Mouse (Mus musculus) C2C12 (cell line): Measurements from ENCODE around the gene Ptp4a2. TPM values are rescaled to one million over a fixed set of nuclear protein-coding genes. Genes with fewer than 3 reads are reported as not detected.
"Not testable (repeated sequence)": the region's sequence is repeated elsewhere in the genome, so short reads cannot be mapped to it uniquely, and the experiment has no call there.

Experiments used
- H3K27me3 ChIP-seq: one replicate; pipeline ENCODE4 v1.6.1; 2011; ENCODE audit not compliant: control insufficient read depth, insufficient read depth, insufficient read length
- H3K36me3 ChIP-seq: one replicate; pipeline ENCODE4 v1.6.1; 2011; ENCODE audit not compliant: control insufficient read depth, insufficient read depth
- H3K4me3 ChIP-seq: one replicate; pipeline ENCODE4 v1.5.1; 2011; ENCODE audit warnings: mild to moderate bottlenecking, control low read depth; ENCODE audit not compliant: poor library complexity, insufficient read depth, severe bottlenecking
- H3K79me2 ChIP-seq: one replicate; pipeline ENCODE4 v1.6.1; 2011; ENCODE audit not compliant: control insufficient read depth, insufficient read depth
- H3K79me3 ChIP-seq: one replicate; pipeline ENCODE4 v1.6.1; 2011; ENCODE audit warnings: low read depth, control low read depth
- H3ac ChIP-seq: one replicate; pipeline ENCODE3; 2011; ENCODE audit warnings: low read depth; ENCODE audit not compliant: control insufficient read depth, insufficient read length
- CEBPB ChIP-seq: IDR thresholded peaks from one replicate; pipeline ENCODE4 v1.6.1; 2011; ENCODE audit warnings: low read depth, mild to moderate bottlenecking, control low read depth, moderate library complexity
- CTCF ChIP-seq: IDR thresholded peaks from one replicate; pipeline ENCODE4 v1.5.1; 2011; ENCODE audit not compliant: control insufficient read depth, insufficient read depth, insufficient read length
- FOSL1 ChIP-seq: IDR thresholded peaks from one replicate; pipeline ENCODE4 v1.8.0; 2011; ENCODE audit warnings: mild to moderate bottlenecking, low read length; ENCODE audit not compliant: poor library complexity, insufficient read depth, severe bottlenecking
- MAX ChIP-seq: IDR thresholded peaks from one replicate; pipeline ENCODE4 v1.6.1; 2011; ENCODE audit warnings: mild to moderate bottlenecking, control low read depth
- MYOD1 ChIP-seq: IDR thresholded peaks from one replicate; pipeline ENCODE4 v1.6.1; 2011; ENCODE audit warnings: low read depth; ENCODE audit not compliant: control insufficient read depth, insufficient read length
- MYOG ChIP-seq: IDR thresholded peaks from one replicate; pipeline ENCODE4 v1.6.1; 2011; ENCODE audit not compliant: control insufficient read depth, insufficient read length; ENCODE audit errors: extremely low read depth
- USF1 ChIP-seq: IDR thresholded peaks from one replicate; pipeline ENCODE4 v1.6.1; 2011; ENCODE audit warnings: low read depth, mild to moderate bottlenecking, control low read depth, moderate library complexity
- polyA plus RNA-seq: library from polyadenylated mRNA; unstranded; fragments of >200 nt; fragmentation: generic; extraction: Trizol; gene quantifications from one replicate; pipeline ENCODE4 v1.2.1, GENCODE M21; 2012; ENCODE audit warnings: missing spikeins

Ptp4a2 gene
- polyA plus RNA-seq, 1 experiment: 101 TPM

GRCm38 (mm10) chr4:129862357-129862756, 51.3 kb downstream of the Ptp4a2 start:
- Histone ChIP-seq H3K4me3 (no peak overlapping the region), H3K79me3 (no peaks in the 10 kb centered on the region), H3K27me3 (no peaks in the 10 kb centered on the region), H3K79me2 (no peaks in the 10 kb centered on the region), H3ac (no peak overlapping the region), H3K36me3 (peaks cover 13% of the 10 kb centered on the region)
- no peak for TF ChIP-seq CTCF
- TF ChIP-seq MAX: no peak
- no peak for TF ChIP-seq MYOG
- TF ChIP-seq USF1: no peak
- no peak for TF ChIP-seq MYOD1
- TF ChIP-seq FOSL1: no peak
- no peak for TF ChIP-seq CEBPB

GRCm38 (mm10) chr4:129866171-129866570, 55.2 kb downstream of the Ptp4a2 start:
- not testable (repeated sequence) for H3ac ChIP-seq, H3K4me3 ChIP-seq, H3K79me2 ChIP-seq, H3K27me3 ChIP-seq, H3K79me3 ChIP-seq, H3K36me3 ChIP-seq

GRCm38 (mm10) chr4:129868211-129868610, 57.2 kb downstream of the Ptp4a2 start:
- TF ChIP-seq MAX (no peak), FOSL1 (no peak)
- H3K79me2 ChIP-seq: no peaks in the 10 kb centered on the region
- H3K27me3 ChIP-seq: no peaks in the 10 kb centered on the region
- H3K36me3 ChIP-seq: no peaks in the 10 kb centered on the region
- H3ac ChIP-seq: no peak overlapping the region
- no peak overlapping the region for H3K4me3 ChIP-seq
- H3K79me3 ChIP-seq: no peaks in the 10 kb centered on the region

GRCm38 (mm10) chr4:129870483-129870882, 59.5 kb downstream of the Ptp4a2 start:
- H3K36me3 ChIP-seq: no peaks in the 10 kb centered on the region
- H3K4me3 ChIP-seq: no peak overlapping the region
- no peak overlapping the region for H3ac ChIP-seq
- TF ChIP-seq MAX: no peak
- no peak for TF ChIP-seq FOSL1
- TF ChIP-seq CTCF: no peak
- TF ChIP-seq USF1: no peak
- no peak for TF ChIP-seq MYOD1
- no peaks in the 10 kb centered on the region for H3K79me3 ChIP-seq
- H3K79me2 ChIP-seq: no peaks in the 10 kb centered on the region
- no peaks in the 10 kb centered on the region for H3K27me3 ChIP-seq

- TF ChIP-seq CEBPB: no peak
- TF ChIP-seq MAX: no peak
- TF ChIP-seq MYOD1: no peak
- no peak for TF ChIP-seq USF1
- no peak for TF ChIP-seq MYOG
- TF ChIP-seq FOSL1: no peak
- TF ChIP-seq CTCF: no peak
- Histone ChIP-seq H3K36me3 (no peaks in the 10 kb centered on the region), H3ac (no peak overlapping the region), H3K27me3 (no peaks in the 10 kb centered on the region), H3K79me3 (no peaks in the 10 kb centered on the region), H3K4me3 (no peak overlapping the region), H3K79me2 (no peaks in the 10 kb centered on the region)
These were observed 61.4 kb downstream of the Ptp4a2 start for GRCm38 (mm10) chr4:129872376-129872922.

- Histone ChIP-seq H3K27me3 (no peaks in the 10 kb centered on the region), H3K4me3 (no peak overlapping the region), H3K79me2 (no peaks in the 10 kb centered on the region), H3ac (no peak overlapping the region), H3K36me3 (no peaks in the 10 kb centered on the region), H3K79me3 (no peaks in the 10 kb centered on the region)
- TF ChIP-seq MYOG (no peak), CTCF (no peak), MAX (no peak), FOSL1 (no peak), CEBPB (no peak), USF1 (no peak), MYOD1 (no peak)
These were observed 63.8 kb downstream of the Ptp4a2 start for GRCm38 (mm10) chr4:129874805-129875204.
